Mouse (Mus musculus): Measurements from ENCODE around the gene Tmem52. TPM values are rescaled to one million over a fixed set of nuclear protein-coding genes. Genes with fewer than 3 reads are reported as not detected.

The Tmem52 gene
- 5.8 TPM for polyA plus RNA-seq (2014; fragmentation: Illumina TruSeq; extraction: RNeasy Lipid Tissue Mini Kit (QIAGEN cat#74804); ENCODE audit: low read depth, low replicate concordance)

DNA sequence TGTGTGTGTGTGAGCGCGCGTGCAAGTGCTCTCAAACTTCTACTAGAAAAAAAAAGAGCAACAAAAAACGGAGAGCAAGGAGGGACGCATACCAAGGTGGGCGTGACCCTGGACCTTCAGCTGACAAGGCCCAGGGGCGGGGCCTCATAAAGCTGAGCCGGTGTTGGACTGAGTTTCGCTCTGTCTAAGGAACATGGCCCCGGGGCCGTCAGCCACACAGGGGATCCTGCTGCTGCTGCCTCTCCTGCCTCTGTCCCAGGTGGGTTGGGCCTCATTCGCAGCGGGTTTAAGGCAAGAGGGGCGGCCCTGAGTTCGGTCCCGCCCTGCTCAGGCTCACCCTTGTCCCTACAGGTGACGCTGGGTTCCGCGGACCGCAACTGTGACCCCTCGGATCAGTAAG is at the start of gene Tmem52:
TSS of gene Tmem52 (plus strand) at position 163 of the 400 bp plus-strand sequence.

DNA sequence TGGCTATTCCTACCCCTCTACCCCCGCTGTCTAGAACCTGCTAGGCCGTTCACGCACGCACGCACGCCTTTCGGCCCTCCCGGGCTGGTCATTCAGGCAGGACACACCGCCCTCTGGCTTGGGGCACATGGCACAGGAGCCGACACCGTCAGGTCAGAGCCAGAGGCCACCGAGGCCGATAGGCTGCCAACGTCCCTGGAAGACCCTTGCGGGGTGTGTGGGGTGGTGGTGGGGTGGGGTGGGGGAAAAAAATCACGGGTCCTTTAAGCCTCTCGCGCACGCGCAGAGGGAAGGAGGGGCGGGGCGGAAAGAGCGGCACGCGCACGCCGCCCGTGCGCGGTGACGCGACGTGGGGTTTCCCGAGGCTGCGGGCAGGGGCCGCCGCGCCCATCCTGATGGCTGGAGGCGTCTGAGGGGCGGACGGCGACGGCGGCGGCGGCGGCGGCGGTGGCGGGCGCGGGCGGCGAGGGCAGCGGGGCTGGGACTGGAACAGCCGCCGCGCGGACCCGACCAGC is 22.1 kb downstream of the Tmem52 start, which contains the start of gene Gnb1:
TSS of gene Gnb1 (plus strand) at position 372 of the 515 bp plus-strand sequence.

Other genes starting within 250 kb of the Tmem52 start
- gene Ski, start 246.5 kb upstream of the Tmem52 start, polyA plus RNA-seq (2014; fragmentation: Illumina TruSeq; extraction: RNeasy Lipid Tissue Mini Kit (QIAGEN cat#74804); ENCODE audit: low read depth, low replicate concordance): 78.6 TPM
- 40.1 TPM for gene Faap20, start 219.3 kb upstream of the Tmem52 start, polyA plus RNA-seq (2014; fragmentation: Illumina TruSeq; extraction: RNeasy Lipid Tissue Mini Kit (QIAGEN cat#74804); ENCODE audit: low read depth, low replicate concordance)
- 10.5 TPM for gene Prkcz, start 107.8 kb upstream of the Tmem52 start, polyA plus RNA-seq (2014; fragmentation: Illumina TruSeq; extraction: RNeasy Lipid Tissue Mini Kit (QIAGEN cat#74804); ENCODE audit: low read depth, low replicate concordance)
- gene Gabrd, start 71.0 kb upstream of the Tmem52 start, polyA plus RNA-seq (2014; fragmentation: Illumina TruSeq; extraction: RNeasy Lipid Tissue Mini Kit (QIAGEN cat#74804); ENCODE audit: low read depth, low replicate concordance): 0.89 TPM
- gene Cfap74, start 59.9 kb upstream of the Tmem52 start, polyA plus RNA-seq (2014; fragmentation: Illumina TruSeq; extraction: RNeasy Lipid Tissue Mini Kit (QIAGEN cat#74804); ENCODE audit: low read depth, low replicate concordance): 4.4 TPM
- gene Gnb1, start 22.2 kb downstream of the Tmem52 start, polyA plus RNA-seq (2014; fragmentation: Illumina TruSeq; extraction: RNeasy Lipid Tissue Mini Kit (QIAGEN cat#74804); ENCODE audit: low read depth, low replicate concordance): 273 TPM
- 135 TPM for gene Nadk, start 93.3 kb downstream of the Tmem52 start, polyA plus RNA-seq (2014; fragmentation: Illumina TruSeq; extraction: RNeasy Lipid Tissue Mini Kit (QIAGEN cat#74804); ENCODE audit: low read depth, low replicate concordance)
- 26.1 TPM for gene Slc35e2, start 132.3 kb downstream of the Tmem52 start, polyA plus RNA-seq (2014; fragmentation: Illumina TruSeq; extraction: RNeasy Lipid Tissue Mini Kit (QIAGEN cat#74804); ENCODE audit: low read depth, low replicate concordance)
- 63.7 TPM for gene Cdk11b, start 155.7 kb downstream of the Tmem52 start, polyA plus RNA-seq (2014; fragmentation: Illumina TruSeq; extraction: RNeasy Lipid Tissue Mini Kit (QIAGEN cat#74804); ENCODE audit: low read depth, low replicate concordance)
- not detected for gene Gm10563, start 176.3 kb downstream of the Tmem52 start, polyA plus RNA-seq (2014; fragmentation: Illumina TruSeq; extraction: RNeasy Lipid Tissue Mini Kit (QIAGEN cat#74804); ENCODE audit: low read depth, low replicate concordance)
- 32.0 TPM for gene Mmp23, start 184.3 kb downstream of the Tmem52 start, polyA plus RNA-seq (2014; fragmentation: Illumina TruSeq; extraction: RNeasy Lipid Tissue Mini Kit (QIAGEN cat#74804); ENCODE audit: low read depth, low replicate concordance)
- gene Mib2, start 200.1 kb downstream of the Tmem52 start, polyA plus RNA-seq (2014; fragmentation: Illumina TruSeq; extraction: RNeasy Lipid Tissue Mini Kit (QIAGEN cat#74804); ENCODE audit: low read depth, low replicate concordance): 31.0 TPM
- 18.7 TPM for gene Fndc10, start 225.2 kb downstream of the Tmem52 start, polyA plus RNA-seq (2014; fragmentation: Illumina TruSeq; extraction: RNeasy Lipid Tissue Mini Kit (QIAGEN cat#74804); ENCODE audit: low read depth, low replicate concordance)
- gene Ssu72, start 235.7 kb downstream of the Tmem52 start, polyA plus RNA-seq (2014; fragmentation: Illumina TruSeq; extraction: RNeasy Lipid Tissue Mini Kit (QIAGEN cat#74804); ENCODE audit: low read depth, low replicate concordance): 69.1 TPM

All from adipose tissue, adult 10 weeks (tissue).